Mouse (Mus musculus) lung, postnatal 0 days (tissue): ENCODE results near the gene Klf12.

Experiments used
- CTCF ChIP-seq: IDR thresholded peaks from 2 replicates; pipeline ENCODE4 v1.5.1; 2016; ENCODE audit warnings: antibody characterized with exemption, mild to moderate bottlenecking
- EP300 ChIP-seq: IDR thresholded peaks from 2 replicates; pipeline ENCODE4 v1.6.1; 2016; ENCODE audit warnings: antibody characterized with exemption, mild to moderate bottlenecking, control low read depth

DNA sequence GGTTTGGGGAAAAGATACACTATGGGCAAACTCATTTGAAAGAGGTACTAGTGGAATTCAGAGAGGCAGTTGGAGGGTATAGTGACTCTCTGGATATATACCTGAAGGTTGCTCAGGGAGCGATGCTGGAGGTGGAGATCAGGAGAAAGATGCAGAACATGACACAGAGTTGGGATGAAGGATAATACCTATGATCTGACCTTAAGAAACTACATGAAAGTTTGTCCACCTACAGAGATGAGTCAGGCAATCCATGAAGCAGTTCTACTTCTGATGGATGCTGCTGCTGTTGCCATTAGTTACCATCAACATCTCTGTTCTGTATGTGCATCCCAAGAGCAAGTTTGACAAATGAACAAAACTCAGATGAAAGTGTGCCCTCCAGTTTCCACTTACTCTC, 222.0 kb downstream of the Klf12 start:
- no peak for TF ChIP-seq CTCF
- no peak for TF ChIP-seq EP300
